In the genomic region with DNA sequence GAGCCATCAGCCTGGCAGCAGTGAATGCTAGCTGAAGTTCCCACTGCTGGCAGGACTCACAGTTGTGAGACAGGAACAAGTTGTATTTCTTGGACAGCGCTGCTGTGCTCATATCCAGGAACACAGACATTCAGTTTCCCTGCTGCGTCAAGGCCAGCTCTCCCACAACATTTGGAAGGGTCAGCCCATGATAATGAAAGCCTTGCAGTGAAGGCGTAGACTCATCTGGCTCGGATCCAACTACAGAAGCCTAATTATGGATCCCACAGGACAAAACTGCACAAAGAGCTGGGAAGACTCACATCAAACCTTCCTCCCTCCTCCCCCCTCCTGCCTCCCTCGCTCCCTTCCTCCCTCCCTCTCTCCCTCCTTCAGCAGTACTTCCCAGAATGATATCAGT, we compare ENCODE assay signal across 9 mouse cellular contexts. TPM values are rescaled to one million over a fixed set of nuclear protein-coding genes. Genes with fewer than 3 reads are reported as not detected.
DNase-seq lines count a peak whose midpoint lies in the region; ATAC-seq lines count a peak whose summit lies in the region.
"Had no signal": no experiment of that assay in that cellular context is flagged by ENCODE, and none has a peak within 500 bp of the region (broad histone marks: within the 10 kb centered on the region; RNA-seq: fewer than 3 reads in every experiment).

No protein-coding gene starts in this region.

- no peak overlapping the region for H3K27ac ChIP-seq in liver, embryonic 12.5 days
- peak overlapping the region; percentile 74; the same call in 1 of the 2 replicates for H3K27ac ChIP-seq in heart, embryonic 10.5 days
- H3K27ac ChIP-seq in kidney, embryonic 16.5 days (ENCODE audit: low read length): peak overlapping the region; percentile 11; the same call in 1 of the 2 replicates
- peak overlapping the region; percentile 47; the same call in 1 of the 2 replicates for H3K27ac ChIP-seq in limb, embryonic 15.5 days

- H3K27me3 ChIP-seq in liver, embryonic 12.5 days (replicated peaks): no peaks in the 10 kb centered on the region; the same call in 1 of the 2 replicates
- no peaks in the 10 kb centered on the region for H3K27me3 ChIP-seq in heart, embryonic 10.5 days (ENCODE audit: insufficient read depth, poor library complexity, severe bottlenecking)
- no peaks in the 10 kb centered on the region for H3K27me3 ChIP-seq in kidney, embryonic 16.5 days (ENCODE audit: insufficient read depth, low read length)
- H3K27me3 ChIP-seq in limb, embryonic 15.5 days: no peaks in the 10 kb centered on the region
- H3K27me3 ChIP-seq: CH12.LX had no signal

- ATAC-seq in liver, embryonic 12.5 days: no peak
- ATAC-seq in kidney, embryonic 16.5 days (ENCODE audit: low FRiP score, low TSS enrichment): peak; percentile 82
- peak; percentile 82 for ATAC-seq in limb, embryonic 15.5 days (ENCODE audit: insufficient number of reproducible peaks, low FRiP score, low TSS enrichment, low read depth)
- no peak for ATAC-seq in megakaryocyte-erythroid progenitor cell, adult 5-6 weeks (replicated peaks; ENCODE audit: low FRiP score, low TSS enrichment, poor library complexity, severe bottlenecking)

- no peak overlapping the region for H3K9ac ChIP-seq in liver, embryonic 12.5 days
- H3K9ac ChIP-seq in kidney, embryonic 16.5 days (replicated peaks; ENCODE audit: low read length): no peak overlapping the region
- H3K9ac ChIP-seq in limb, embryonic 15.5 days: no peak overlapping the region

- no peak overlapping the region for H3K4me3 ChIP-seq in liver, embryonic 12.5 days
- H3K4me3 ChIP-seq in heart, embryonic 10.5 days: no peak overlapping the region
- no peak overlapping the region for H3K4me3 ChIP-seq in kidney, embryonic 16.5 days (ENCODE audit: low read length)
- H3K4me3 ChIP-seq in limb, embryonic 15.5 days: no peak overlapping the region

- 0 out of 2 replicates have a peak, but pooled peaks cover 2% of the 10 kb centered on the region for H3K36me3 ChIP-seq in liver, embryonic 12.5 days
- H3K36me3 ChIP-seq in heart, embryonic 10.5 days: peaks cover 36% of the 10 kb centered on the region
- H3K36me3 ChIP-seq in kidney, embryonic 16.5 days (ENCODE audit: insufficient read depth, low read length): peaks cover 26% of the 10 kb centered on the region
- peaks cover 12% of the 10 kb centered on the region; the same call in 1 of the 2 replicates for H3K36me3 ChIP-seq in limb, embryonic 15.5 days

- no peaks in the 10 kb centered on the region for H3K4me1 ChIP-seq in liver, embryonic 12.5 days
- peaks cover 46% of the 10 kb centered on the region for H3K4me1 ChIP-seq in heart, embryonic 10.5 days
- H3K4me1 ChIP-seq in kidney, embryonic 16.5 days (ENCODE audit: insufficient read depth, low read length): no peaks in the 10 kb centered on the region; the same call in 1 of the 2 replicates
- H3K4me1 ChIP-seq in limb, embryonic 15.5 days: peaks cover 5% of the 10 kb centered on the region; the same call in 1 of the 2 replicates

- no peaks in the 10 kb centered on the region for H3K9me3 ChIP-seq in liver, embryonic 12.5 days (replicated peaks)
- no peaks in the 10 kb centered on the region for H3K9me3 ChIP-seq in heart, embryonic 10.5 days
- H3K9me3 ChIP-seq in kidney, embryonic 16.5 days (ENCODE audit: low read length): no peaks in the 10 kb centered on the region
- no peaks in the 10 kb centered on the region for H3K9me3 ChIP-seq in limb, embryonic 15.5 days

- DNase-seq in liver: peak; percentile 24
- DNase-seq in fibroblast of lung, adult 2 months (ENCODE audit: low read depth): peak; percentile 36
- peak; percentile 82 for DNase-seq in heart, embryonic 10.5 days (ENCODE audit: low spot score)
- peak; percentile 39 to 71 for DNase-seq in right cerebral cortex, adult 2 months (ENCODE audit: low spot score in 2 of 2)

- H3K4me2 ChIP-seq in liver, embryonic 12.5 days: no peak overlapping the region
- H3K4me2 ChIP-seq in kidney, embryonic 16.5 days (replicated peaks; ENCODE audit: low read depth, low read length): no peak overlapping the region
- H3K4me2 ChIP-seq in limb, embryonic 15.5 days: no peak overlapping the region

- 61% methylated on average over 5 of the region's 5 CpGs for WGBS in liver, embryonic 12.5 days (ENCODE audit: insufficient replicate concordance)
- WGBS in heart, embryonic 10.5 days: 23% methylated on average over 5 of the region's 5 CpGs
- WGBS in kidney, embryonic 16.5 days: 51% methylated on average over 5 of the region's 5 CpGs
- 31% methylated on average over 5 of the region's 5 CpGs for WGBS in limb, embryonic 15.5 days

RNA-seq across cellular contexts. Expression of gene Gm15737, which starts 18.9 kb away (rescaled TPM):
- polyA plus RNA-seq in liver, embryonic 12.5 days (2016; fragmentation: Nextera tagmentation; extraction: Ambion mirVana): 0.02 TPM in 1 of 2 replicates, not detected in the other
- 0.10 and 0.17 TPM in 2 replicates for polyA plus RNA-seq in heart, embryonic 10.5 days (2016; fragmentation: Nextera tagmentation; extraction: Ambion mirVana)
- 0.04 and 0.12 TPM in 2 replicates for polyA plus RNA-seq in kidney, embryonic 16.5 days (2015; fragmentation: Nextera tagmentation; extraction: Ambion mirVana)
- 0.05 and 0.10 TPM in 2 replicates for polyA plus RNA-seq in limb, embryonic 15.5 days (2015; fragmentation: Nextera tagmentation; extraction: Ambion mirVana)
- total RNA-seq in megakaryocyte-erythroid progenitor cell, adult 5-6 weeks (2014; fragmentation: Nextera tagmentation): not detected in 2 replicates
- not detected in 2 replicates for total RNA-seq in megakaryocyte-erythroid progenitor cell, adult 5-6 weeks (2017)
- total RNA-seq: CH12.LX had no signal

RNA-seq across cellular contexts. Expression of gene A730049H05Rik, which starts 34.0 kb away (rescaled TPM):
- polyA plus RNA-seq in liver, embryonic 12.5 days (2016; fragmentation: Nextera tagmentation; extraction: Ambion mirVana): 0.07 and 0.08 TPM in 2 replicates
- 0.99 and 1.7 TPM in 2 replicates for polyA plus RNA-seq in heart, embryonic 10.5 days (2016; fragmentation: Nextera tagmentation; extraction: Ambion mirVana)
- polyA plus RNA-seq in kidney, embryonic 16.5 days (2015; fragmentation: Nextera tagmentation; extraction: Ambion mirVana): 2.3 and 3.1 TPM in 2 replicates
- polyA plus RNA-seq in limb, embryonic 15.5 days (2015; fragmentation: Nextera tagmentation; extraction: Ambion mirVana): 0.23 and 0.63 TPM in 2 replicates
- not detected in 2 replicates for total RNA-seq in megakaryocyte-erythroid progenitor cell, adult 5-6 weeks (2014; fragmentation: Nextera tagmentation)
- total RNA-seq in megakaryocyte-erythroid progenitor cell, adult 5-6 weeks (2017): not detected in 2 replicates
- total RNA-seq: CH12.LX had no signal

Comparison
In these comparisons a context has a peak if more than half of its experiments do, and no peak if none do; other contexts are left out.
1. DNase-seq: peak in every context shown above with its lines; median percentile 82 in heart, embryonic 10.5 days; 55 in right cerebral cortex, adult 2 months; 36 in fibroblast of lung, adult 2 months; 24 in liver.
2. ATAC-seq: peak in kidney, embryonic 16.5 days (single experiment) and limb, embryonic 15.5 days (single experiment); none in liver, embryonic 12.5 days (single experiment) and megakaryocyte-erythroid progenitor cell, adult 5-6 weeks (single experiment).